ENCODE assay signal across 13 mouse cellular contexts in the genomic region with DNA sequence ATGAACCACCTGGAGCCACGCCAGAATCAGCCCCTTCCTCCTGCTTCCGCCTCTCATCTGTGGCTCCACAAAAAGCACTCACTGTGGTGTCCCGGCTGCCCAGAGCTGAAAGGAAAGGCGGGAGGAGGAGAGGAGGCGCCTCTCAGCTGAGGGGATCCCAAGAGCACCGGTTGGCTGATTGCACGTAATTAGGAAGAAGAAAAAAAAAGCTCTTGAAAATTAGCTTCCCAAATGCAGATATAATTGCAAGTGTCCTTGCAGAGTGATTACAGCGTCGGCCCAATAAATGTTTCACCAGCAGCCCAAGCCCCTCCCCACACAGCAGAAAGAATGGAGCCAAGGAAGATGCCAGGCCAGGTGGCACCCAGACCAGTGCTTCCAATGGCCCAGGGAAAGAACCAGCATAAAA. TPM values are rescaled to one million over a fixed set of nuclear protein-coding genes. Genes with fewer than 3 reads are reported as not detected.
DNase-seq lines count a peak whose midpoint lies in the region; ATAC-seq and TF ChIP-seq lines count a peak whose summit lies in the region.
"Had no signal": no experiment of that assay in that cellular context is flagged by ENCODE, and none has a peak within 500 bp of the region (broad histone marks: within the 10 kb centered on the region; RNA-seq: fewer than 3 reads in every experiment).

No protein-coding gene starts in this region.

- DNase-seq in hindbrain, embryonic 10.5 days (ENCODE audit: low spot score) = no peak
- no peak for DNase-seq in hindbrain, embryonic 11.5 days (ENCODE audit: low spot score)
- no peak for DNase-seq in forebrain, embryonic 10.5 days (ENCODE audit: extremely low spot score, low spot score)
- peak; percentile 53 for DNase-seq in midbrain, postnatal 0 days (ENCODE audit: low spot score)
- DNase-seq in heart, postnatal 14 days = no peak
- no peak for DNase-seq in gastrocnemius, adult 8-10 months (ENCODE audit: low spot score in 2 of 2)
- DNase-seq: cerebellum, adult 8-10 months; kidney, postnatal 36 days; spleen, adult 18-20 months had no signal

- H3K9me3 ChIP-seq in hindbrain, embryonic 10.5 days = no peaks in the 10 kb centered on the region
- H3K9me3 ChIP-seq in hindbrain, embryonic 11.5 days (ENCODE audit: control insufficient read depth, low read length) = no peaks in the 10 kb centered on the region
- no peaks in the 10 kb centered on the region for H3K9me3 ChIP-seq in forebrain, embryonic 10.5 days
- H3K9me3 ChIP-seq in hindbrain, embryonic 16.5 days (ENCODE audit: control insufficient read depth, low read length) = no peaks in the 10 kb centered on the region
- no peaks in the 10 kb centered on the region for H3K9me3 ChIP-seq in midbrain, postnatal 0 days (ENCODE audit: low read length)
- H3K9me3 ChIP-seq in heart, embryonic 11.5 days (replicated peaks; ENCODE audit: control insufficient read depth, low read length) = no peaks in the 10 kb centered on the region
- H3K9me3 ChIP-seq: G1E had no signal

- H3K27me3 ChIP-seq in hindbrain, embryonic 10.5 days (ENCODE audit: insufficient read depth, poor library complexity, severe bottlenecking) = no peaks in the 10 kb centered on the region
- no peaks in the 10 kb centered on the region for H3K27me3 ChIP-seq in hindbrain, embryonic 11.5 days (ENCODE audit: control insufficient read depth, insufficient read depth, low read length)
- no peaks in the 10 kb centered on the region for H3K27me3 ChIP-seq in forebrain, embryonic 10.5 days (ENCODE audit: poor library complexity, severe bottlenecking)
- H3K27me3 ChIP-seq in hindbrain, embryonic 16.5 days (replicated peaks; ENCODE audit: control insufficient read depth, insufficient read depth, low read length) = no peaks in the 10 kb centered on the region
- H3K27me3 ChIP-seq in midbrain, postnatal 0 days (ENCODE audit: insufficient read depth, low read length) = no peaks in the 10 kb centered on the region
- no peaks in the 10 kb centered on the region for H3K27me3 ChIP-seq in heart, embryonic 11.5 days (ENCODE audit: control insufficient read depth, insufficient read depth, low read length)

- no peak overlapping the region for H3K4me2 ChIP-seq in hindbrain, embryonic 11.5 days (replicated peaks; ENCODE audit: low read depth, low read length)
- H3K4me2 ChIP-seq in hindbrain, embryonic 16.5 days (ENCODE audit: low read length) = peak overlapping the region; percentile 25; the same call in 1 of the 2 replicates
- no peak overlapping the region for H3K4me2 ChIP-seq in midbrain, postnatal 0 days (ENCODE audit: low read depth, low read length, poor library complexity, severe bottlenecking)
- H3K4me2 ChIP-seq in heart, embryonic 11.5 days = no peak overlapping the region

- ATAC-seq in hindbrain, embryonic 11.5 days (ENCODE audit: low FRiP score) = no peak
- ATAC-seq in hindbrain, embryonic 16.5 days = peak; percentile 60
- no peak for ATAC-seq in midbrain, postnatal 0 days (ENCODE audit: low FRiP score)
- ATAC-seq in heart, embryonic 11.5 days (replicated peaks; ENCODE audit: insufficient number of reproducible peaks, low FRiP score, low TSS enrichment) = no peak

- H3K27ac ChIP-seq in hindbrain, embryonic 10.5 days = 0 out of 2 replicates have a peak overlapping the region, but pooled peaks have one; percentile 57
- no peak overlapping the region for H3K27ac ChIP-seq in hindbrain, embryonic 11.5 days (ENCODE audit: low read depth, low read length)
- H3K27ac ChIP-seq in forebrain, embryonic 10.5 days = peak overlapping the region; percentile 66; the same call in 1 of the 2 replicates
- H3K27ac ChIP-seq in hindbrain, embryonic 16.5 days (ENCODE audit: low read depth, low read length) = peak overlapping the region; percentile 68
- peak overlapping the region; percentile 57 for H3K27ac ChIP-seq in midbrain, postnatal 0 days (ENCODE audit: low read depth, low read length)
- H3K27ac ChIP-seq in heart, embryonic 11.5 days (ENCODE audit: low read depth, low read length) = no peak overlapping the region
- H3K27ac ChIP-seq: liver, embryonic 14.5 days had no signal

- TF ChIP-seq CTCF in midbrain, postnatal 0 days (IDR thresholded peaks at IDR 0.05) = no peak

- 56% methylated on average over 9 of the region's 9 CpGs for WGBS in hindbrain, embryonic 10.5 days
- 60% methylated on average over 9 of the region's 9 CpGs for WGBS in hindbrain, embryonic 11.5 days
- whole genome bisulfite sequencing in forebrain, embryonic 10.5 days = 49% methylated on average over 9 of the region's 9 CpGs
- 23% methylated on average over 9 of the region's 9 CpGs for WGBS in hindbrain, embryonic 16.5 days
- WGBS in midbrain, postnatal 0 days = 33% methylated on average over 9 of the region's 9 CpGs
- 60% methylated on average over 9 of the region's 9 CpGs for WGBS in heart, embryonic 11.5 days (ENCODE audit: insufficient replicate concordance)

- intact Hi-C loops in heart, postnatal 14 days (cut with DNase I) = no loop called here

- H3K9ac ChIP-seq in hindbrain, embryonic 11.5 days (ENCODE audit: low read depth, low read length) = no peak overlapping the region
- H3K9ac ChIP-seq in hindbrain, embryonic 16.5 days (ENCODE audit: low read depth, low read length) = peak overlapping the region; percentile 47
- H3K9ac ChIP-seq in midbrain, postnatal 0 days (replicated peaks; ENCODE audit: low read length, poor library complexity, severe bottlenecking) = no peak overlapping the region
- H3K9ac ChIP-seq in heart, embryonic 11.5 days (ENCODE audit: low read depth, low read length) = no peak overlapping the region
- H3K9ac ChIP-seq: liver, embryonic 14.5 days had no signal

- H3K4me1 ChIP-seq in hindbrain, embryonic 10.5 days (replicated peaks) = peaks cover 66% of the 10 kb centered on the region
- H3K4me1 ChIP-seq in hindbrain, embryonic 11.5 days (replicated peaks; ENCODE audit: control insufficient read depth, insufficient read depth, low read length) = 0 out of 2 replicates have a peak, but pooled peaks cover 2% of the 10 kb centered on the region
- H3K4me1 ChIP-seq in forebrain, embryonic 10.5 days = peaks cover 37% of the 10 kb centered on the region
- H3K4me1 ChIP-seq in hindbrain, embryonic 16.5 days (ENCODE audit: control insufficient read depth, insufficient read depth, low read depth, low read length) = peaks cover 23% of the 10 kb centered on the region
- H3K4me1 ChIP-seq in midbrain, postnatal 0 days (ENCODE audit: insufficient read depth, low read length) = peaks cover 12% of the 10 kb centered on the region
- peaks cover 15% of the 10 kb centered on the region for H3K4me1 ChIP-seq in heart, embryonic 11.5 days (ENCODE audit: control insufficient read depth, insufficient read depth, low read length)

- no peak overlapping the region for H3K4me3 ChIP-seq in hindbrain, embryonic 10.5 days
- no peak overlapping the region for H3K4me3 ChIP-seq in hindbrain, embryonic 11.5 days (ENCODE audit: low read depth, low read length)
- no peak overlapping the region for H3K4me3 ChIP-seq in forebrain, embryonic 10.5 days
- H3K4me3 ChIP-seq in hindbrain, embryonic 16.5 days (ENCODE audit: low read length) = no peak overlapping the region
- no peak overlapping the region for H3K4me3 ChIP-seq in midbrain, postnatal 0 days (ENCODE audit: low read depth, low read length)
- H3K4me3 ChIP-seq in heart, embryonic 11.5 days (ENCODE audit: low read depth, low read length) = no peak overlapping the region

- peaks cover 6% of the 10 kb centered on the region; the same call in 1 of the 2 replicates for H3K36me3 ChIP-seq in hindbrain, embryonic 10.5 days
- H3K36me3 ChIP-seq in hindbrain, embryonic 11.5 days (ENCODE audit: control insufficient read depth, insufficient read depth, low read length) = no peaks in the 10 kb centered on the region
- no peaks in the 10 kb centered on the region for H3K36me3 ChIP-seq in forebrain, embryonic 10.5 days (replicated peaks)
- no peaks in the 10 kb centered on the region for H3K36me3 ChIP-seq in hindbrain, embryonic 16.5 days (ENCODE audit: control insufficient read depth, insufficient read depth, low read length)
- peaks cover 2% of the 10 kb centered on the region; the same call in 1 of the 2 replicates for H3K36me3 ChIP-seq in midbrain, postnatal 0 days (ENCODE audit: insufficient read depth, low read length)
- H3K36me3 ChIP-seq in heart, embryonic 11.5 days (ENCODE audit: control insufficient read depth, insufficient read depth, low read length) = no peaks in the 10 kb centered on the region

RNA-seq across cellular contexts. Expression of a gene that starts 19.2 kb away (rescaled TPM):
- 20.5 and 29.2 TPM in 2 replicates for polyA plus RNA-seq in hindbrain, embryonic 10.5 days (2016; fragmentation: Nextera tagmentation; extraction: Ambion mirVana)
- polyA plus RNA-seq in hindbrain, embryonic 11.5 days (2014; fragmentation: Nextera tagmentation; extraction: Ambion mirVana) = 14.1 and 16.8 TPM in 2 replicates
- 16.5 and 18.5 TPM in 2 replicates for polyA plus RNA-seq in forebrain, embryonic 10.5 days (2016; fragmentation: Nextera tagmentation; extraction: Ambion mirVana)
- 41.2 and 42.5 TPM in 2 replicates for polyA plus RNA-seq in hindbrain, embryonic 16.5 days (2015; fragmentation: Nextera tagmentation; extraction: Ambion mirVana)
- 56.0 and 66.6 TPM in 2 replicates for total RNA-seq in midbrain, postnatal 0 days (2014; rRNA removed)
- polyA plus RNA-seq in midbrain, postnatal 0 days (2015; fragmentation: Nextera tagmentation; extraction: Ambion mirVana) = 39.0 and 40.3 TPM in 2 replicates
- total RNA-seq in heart, postnatal 14 days (2021) = 10 to 100 TPM; 10.7 to 13.0 TPM
- 3.2 and 3.5 TPM in 2 replicates for polyA plus RNA-seq in heart, embryonic 11.5 days (2014; fragmentation: Nextera tagmentation; extraction: Ambion mirVana)
- total RNA-seq in gastrocnemius, adult 8-10 months (2022) = 10 to 100 TPM in 1 of 4 experiments, 1 to 10 TPM in 3; 5.7 to 10.4 (median 8.2) TPM

RNA-seq across cellular contexts. Expression of a gene that starts 57.9 kb away (rescaled TPM):
- 34.4 and 37.9 TPM in 2 replicates for polyA plus RNA-seq in hindbrain, embryonic 10.5 days (2016; fragmentation: Nextera tagmentation; extraction: Ambion mirVana)
- 35.7 and 42.9 TPM in 2 replicates for polyA plus RNA-seq in hindbrain, embryonic 11.5 days (2014; fragmentation: Nextera tagmentation; extraction: Ambion mirVana)
- polyA plus RNA-seq in forebrain, embryonic 10.5 days (2016; fragmentation: Nextera tagmentation; extraction: Ambion mirVana) = 33.8 and 36.5 TPM in 2 replicates
- 72.4 and 81.3 TPM in 2 replicates for polyA plus RNA-seq in hindbrain, embryonic 16.5 days (2015; fragmentation: Nextera tagmentation; extraction: Ambion mirVana)
- 20.9 and 26.5 TPM in 2 replicates for total RNA-seq in midbrain, postnatal 0 days (2014; rRNA removed)
- 71.8 and 84.8 TPM in 2 replicates for polyA plus RNA-seq in midbrain, postnatal 0 days (2015; fragmentation: Nextera tagmentation; extraction: Ambion mirVana)
- total RNA-seq in heart, postnatal 14 days (2021) = 1 to 10 TPM; 6.3 to 6.6 TPM
- polyA plus RNA-seq in heart, embryonic 11.5 days (2014; fragmentation: Nextera tagmentation; extraction: Ambion mirVana) = 21.1 and 23.7 TPM in 2 replicates
- 1 to 10 TPM; 3.8 to 4.7 (median 4.2) TPM for total RNA-seq in gastrocnemius, adult 8-10 months (2022)

RNA-seq across cellular contexts. Expression of a gene that starts 58.0 kb away (rescaled TPM):
- polyA plus RNA-seq in hindbrain, embryonic 10.5 days (2016; fragmentation: Nextera tagmentation; extraction: Ambion mirVana) = 11.1 and 11.5 TPM in 2 replicates
- polyA plus RNA-seq in hindbrain, embryonic 11.5 days (2014; fragmentation: Nextera tagmentation; extraction: Ambion mirVana) = 10.8 and 11.3 TPM in 2 replicates
- polyA plus RNA-seq in forebrain, embryonic 10.5 days (2016; fragmentation: Nextera tagmentation; extraction: Ambion mirVana) = 12.0 and 14.2 TPM in 2 replicates
- polyA plus RNA-seq in hindbrain, embryonic 16.5 days (2015; fragmentation: Nextera tagmentation; extraction: Ambion mirVana) = 9.9 and 11.8 TPM in 2 replicates
- total RNA-seq in midbrain, postnatal 0 days (2014; rRNA removed) = 5.9 and 6.2 TPM in 2 replicates
- polyA plus RNA-seq in midbrain, postnatal 0 days (2015; fragmentation: Nextera tagmentation; extraction: Ambion mirVana) = 11.9 and 12.3 TPM in 2 replicates
- total RNA-seq in heart, postnatal 14 days (2021) = 1 to 10 TPM; 3.9 to 5.4 TPM
- polyA plus RNA-seq in heart, embryonic 11.5 days (2014; fragmentation: Nextera tagmentation; extraction: Ambion mirVana) = 7.4 and 7.9 TPM in 2 replicates
- 1 to 10 TPM; 2.3 to 4.2 (median 2.5) TPM for total RNA-seq in gastrocnemius, adult 8-10 months (2022)

Comparison
In these comparisons a context has a peak if more than half of its experiments do, and no peak if none do; other contexts are left out.
1. H3K27ac ChIP-seq: peak in hindbrain, embryonic 10.5 days (single experiment), forebrain, embryonic 10.5 days (single experiment), hindbrain, embryonic 16.5 days (single experiment) and midbrain, postnatal 0 days (single experiment); none in hindbrain, embryonic 11.5 days (single experiment) and heart, embryonic 11.5 days (single experiment).